Mouse (Mus musculus) forebrain, embryonic 13.5 days (tissue): ENCODE measurements around the gene Cep164. TPM values are rescaled to one million over a fixed set of nuclear protein-coding genes. Genes with fewer than 3 reads are reported as not detected.

Experiments
- ATAC-seq: fragments of 200-750 bp; cut with Nextera tagmentation; 2 replicates; pipeline ENCODE4 v1.8.0; 2017
- H3K27ac ChIP-seq: fragments of 300-500 bp; sonication (generic); 2 replicates; pipeline ENCODE4 v1.5.1; 2015; ENCODE audit warnings: inconsistent platforms, mild to moderate bottlenecking, moderate library complexity
- H3K27me3 ChIP-seq: fragments of 300-500 bp; sonication (generic); 2 replicates; pipeline ENCODE4 v1.6.1; 2015; ENCODE audit warnings: mild to moderate bottlenecking, inconsistent platforms
- H3K36me3 ChIP-seq: fragments of 300-500 bp; sonication (generic); 2 replicates; pipeline ENCODE4 v1.6.1; 2015; ENCODE audit warnings: mild to moderate bottlenecking, inconsistent platforms; ENCODE audit not compliant: poor library complexity, severe bottlenecking
- H3K4me1 ChIP-seq: fragments of 300-500 bp; sonication (generic); 2 replicates; pipeline ENCODE4 v1.6.1; 2015; ENCODE audit warnings: inconsistent platforms
- H3K4me2 ChIP-seq: fragments of 300-500 bp; sonication (generic); 2 replicates; pipeline ENCODE4 v1.6.1; 2015; ENCODE audit warnings: inconsistent platforms, mild to moderate bottlenecking, moderate library complexity
- H3K4me3 ChIP-seq: fragments of 300-500 bp; sonication (generic); 2 replicates; pipeline ENCODE4 v1.5.1; 2015; ENCODE audit warnings: mild to moderate bottlenecking, inconsistent platforms
- H3K9ac ChIP-seq: fragments of 300-500 bp; sonication (generic); 2 replicates; pipeline ENCODE4 v1.6.1; 2015; ENCODE audit warnings: mild to moderate bottlenecking, inconsistent platforms
- H3K9me3 ChIP-seq: fragments of 300-500 bp; sonication (generic); replicated peaks from 2 replicates; pipeline ENCODE4 v1.6.1; 2016; ENCODE audit warnings: inconsistent platforms
- WGBS: fragments of 180-500 bp; shearing (Covaris S2); methylation state at CpG from one replicate; pipeline ENCODE4 v1.1.7; 2015; 5-methylcytosine and 5-hydroxymethylcytosine counted together
- polyA plus RNA-seq: library from polyadenylated mRNA; unstranded; fragments of >200 nt; fragmentation: Nextera tagmentation; extraction: Ambion mirVana; gene quantifications from 2 replicates; pipeline ENCODE4 v1.2.1, GENCODE M21; 2015

The Cep164 gene
- polyA plus RNA-seq, 1 experiment from 2014 or later = 19.1 TPM

GRCm38 (mm10) chr9:45739702-45740583, 88.5 kb downstream of the Cep164 start:
- Histone ChIP-seq H3K27ac (peak overlapping the region; percentile 79), H3K27me3 (no peaks in the 10 kb centered on the region), H3K9me3 (no peaks in the 10 kb centered on the region), H3K36me3 (peaks cover 12% of the 10 kb centered on the region; the same call in 1 of the 2 replicates), H3K4me3 (no peak overlapping the region), H3K9ac (no peak overlapping the region), H3K4me2 (peak overlapping the region; percentile 9; the same call in 1 of the 2 replicates), H3K4me1 (peaks cover 26% of the 10 kb centered on the region)
- 53% methylated on average over 17 of the region's 17 CpGs for WGBS
- peak; percentile 46; the same call in 1 of the 2 replicates for ATAC-seq

- H3K36me3 ChIP-seq = peaks cover 12% of the 10 kb centered on the region; the same call in 1 of the 2 replicates
- H3K4me2 ChIP-seq = peak overlapping the region; percentile 9
- no peaks in the 10 kb centered on the region for H3K27me3 ChIP-seq
- H3K4me3 ChIP-seq = no peak overlapping the region
- H3K4me1 ChIP-seq = peaks cover 23% of the 10 kb centered on the region
- H3K27ac ChIP-seq = peak overlapping the region; percentile 79
- no peak overlapping the region for H3K9ac ChIP-seq
- peak; percentile 63; the same call in 1 of the 2 replicates for ATAC-seq
- H3K9me3 ChIP-seq = no peaks in the 10 kb centered on the region
- WGBS = 64% methylated on average over 12 of the region's 12 CpGs
Measured at GRCm38 (mm10) chr9:45739001-45739701, 89.3 kb downstream of the Cep164 start.

GRCm38 (mm10) chr9:45733246-45733645, 95.2 kb downstream of the Cep164 start:
- no peak for ATAC-seq
- 73% methylated on average over 6 of the region's 6 CpGs for WGBS
- no peak overlapping the region for H3K4me2 ChIP-seq
- H3K4me1 ChIP-seq = no peaks in the 10 kb centered on the region; the same call in 1 of the 2 replicates
- H3K9ac ChIP-seq = no peak overlapping the region
- H3K9me3 ChIP-seq = no peaks in the 10 kb centered on the region
- H3K4me3 ChIP-seq = no peak overlapping the region
- H3K27me3 ChIP-seq = no peaks in the 10 kb centered on the region; the same call in 1 of the 2 replicates
- no peak overlapping the region for H3K27ac ChIP-seq
- peaks cover 4% of the 10 kb centered on the region; the same call in 1 of the 2 replicates for H3K36me3 ChIP-seq

GRCm38 (mm10) chr9:45731851-45732250, 96.6 kb downstream of the Cep164 start:
- Histone ChIP-seq H3K4me1 (no peaks in the 10 kb centered on the region), H3K27ac (no peak overlapping the region), H3K36me3 (peaks cover 4% of the 10 kb centered on the region; the same call in 1 of the 2 replicates), H3K4me3 (no peak overlapping the region), H3K9ac (no peak overlapping the region), H3K9me3 (no peaks in the 10 kb centered on the region), H3K27me3 (no peaks in the 10 kb centered on the region; the same call in 1 of the 2 replicates), H3K4me2 (no peak overlapping the region)
- 85% methylated on average over 5 of the region's 5 CpGs for WGBS
- ATAC-seq = no peak

- Histone ChIP-seq H3K4me3 (no peak overlapping the region), H3K36me3 (peaks cover 31% of the 10 kb centered on the region), H3K4me2 (no peak overlapping the region), H3K9ac (no peak overlapping the region), H3K4me1 (0 out of 2 replicates have a peak, but pooled peaks cover 8% of the 10 kb centered on the region), H3K27me3 (no peaks in the 10 kb centered on the region), H3K9me3 (no peaks in the 10 kb centered on the region), H3K27ac (no peak overlapping the region)
- no peak for ATAC-seq
- WGBS = 31% methylated on average over 7 of the region's 7 CpGs
Measured at GRCm38 (mm10) chr9:45719997-45720396, 108.5 kb downstream of the Cep164 start.

Other genes starting within 250 kb of the Cep164 start
- 33.5 and 35.6 TPM in 2 replicates for gene Bace1, start 9.9 kb upstream of the Cep164 start, polyA plus RNA-seq
- gene Pcsk7, start 77.8 kb upstream of the Cep164 start, polyA plus RNA-seq = 20.1 and 24.9 TPM in 2 replicates
- gene Rnf214, start 78.2 kb upstream of the Cep164 start, polyA plus RNA-seq = 92.9 and 94.3 TPM in 2 replicates
- 2.5 and 3.1 TPM in 2 replicates for gene Tagln, start 107.4 kb upstream of the Cep164 start, polyA plus RNA-seq
- gene Sidt2, start 126.6 kb upstream of the Cep164 start, polyA plus RNA-seq = 22.6 and 26.3 TPM in 2 replicates
- gene Pafah1b2, start 184.0 kb upstream of the Cep164 start, polyA plus RNA-seq = 277 and 295 TPM in 2 replicates
- 4.9 TPM in 2 replicates for gene Sik3, start 184.1 kb upstream of the Cep164 start, polyA plus RNA-seq